Comparison of ENCODE assay signal across 8 mouse cellular contexts in genomic region chr16:94714483-94714882, GRCm38 (mm10).
A peak's percentile ranks its signal among the peaks of the same experiment; 100 is the strongest.
DNase-seq lines count a peak whose midpoint lies in the region; ATAC-seq and TF ChIP-seq lines count a peak whose summit lies in the region.

No protein-coding gene starts in this region.

- peaks cover 5% of the 10 kb centered on the region; the same call in 1 of the 2 replicates for H3K9me3 ChIP-seq in E14TG2a.4 (ENCODE audit: low read length)
- H3K9me3 ChIP-seq in intestine, embryonic 15.5 days, result no peaks in the 10 kb centered on the region
- H3K9me3 ChIP-seq in forebrain, postnatal 0 days (ENCODE audit: low read length), result no peaks in the 10 kb centered on the region

- DNase-seq in cerebellum, postnatal 14 days, result peak; percentile 32 to 46
- no peak for DNase-seq in cerebellum, adult 18-20 months
- DNase-seq in embryo, embryonic 11.5 days (ENCODE audit: low read depth, low spot score), result peak; percentile 30
- peak; percentile 21 to 50 for DNase-seq in kidney, postnatal 25 days
- DNase-seq in spleen, postnatal 36 days (ENCODE audit: low spot score in 2 of 2), result no peak
- no peak for DNase-seq in forebrain, postnatal 0 days

- peaks cover 7% of the 10 kb centered on the region for H3K27me3 ChIP-seq in E14TG2a.4 (ENCODE audit: insufficient read depth, low read length)
- no peaks in the 10 kb centered on the region for H3K27me3 ChIP-seq in intestine, embryonic 15.5 days (replicated peaks)
- H3K27me3 ChIP-seq in forebrain, postnatal 0 days (ENCODE audit: insufficient read depth, low read length), result no peaks in the 10 kb centered on the region

- H3K4me1 ChIP-seq in E14TG2a.4 (replicated peaks; ENCODE audit: low read depth, low read length), result peaks cover 40% of the 10 kb centered on the region
- H3K4me1 ChIP-seq in intestine, embryonic 15.5 days (replicated peaks), result 0 out of 2 replicates have a peak, but pooled peaks cover 3% of the 10 kb centered on the region
- H3K4me1 ChIP-seq in forebrain, postnatal 0 days (ENCODE audit: insufficient read depth), result peaks cover 9% of the 10 kb centered on the region

- peak overlapping the region; percentile 63 for H3K4me3 ChIP-seq in E14TG2a.4 (replicated peaks; ENCODE audit: low read length)
- H3K4me3 ChIP-seq in intestine, embryonic 15.5 days (replicated peaks), result no peak overlapping the region
- H3K4me3 ChIP-seq in forebrain, postnatal 0 days (ENCODE audit: low read depth, low read length), result no peak overlapping the region

- no peak for ATAC-seq in intestine, embryonic 15.5 days
- no peak for ATAC-seq in forebrain, postnatal 0 days

- H3K36me3 ChIP-seq in E14TG2a.4 (ENCODE audit: insufficient read depth, low read length), result no peaks in the 10 kb centered on the region
- no peaks in the 10 kb centered on the region for H3K36me3 ChIP-seq in intestine, embryonic 15.5 days
- no peaks in the 10 kb centered on the region for H3K36me3 ChIP-seq in forebrain, postnatal 0 days (ENCODE audit: insufficient read depth)

- TF ChIP-seq CTCF in E14TG2a.4 (conservative IDR thresholded peaks at IDR 0.05; ENCODE audit: low read length), result no peak
- TF ChIP-seq CTCF in forebrain, postnatal 0 days (IDR thresholded peaks at IDR 0.05; ENCODE audit: low read depth), result no peak

- no peak overlapping the region for H3K4me2 ChIP-seq in intestine, embryonic 15.5 days (replicated peaks)
- H3K4me2 ChIP-seq in forebrain, postnatal 0 days (ENCODE audit: low read depth), result no peak overlapping the region

- no peak overlapping the region for H3K27ac ChIP-seq in intestine, embryonic 15.5 days
- H3K27ac ChIP-seq in forebrain, postnatal 0 days (ENCODE audit: low read depth, low read length), result no peak overlapping the region

- WGBS in intestine, embryonic 15.5 days, result 48% methylated on average over 14 of the region's 14 CpGs
- WGBS in forebrain, postnatal 0 days, result 69% methylated on average over 14 of the region's 14 CpGs

- H3K9ac ChIP-seq in intestine, embryonic 15.5 days, result no peak overlapping the region
- no peak overlapping the region for H3K9ac ChIP-seq in forebrain, postnatal 0 days

Comparison
In these comparisons a context has a peak if more than half of its experiments do, and no peak if none do; other contexts are left out.
1. DNase-seq: peak in cerebellum, postnatal 14 days (2 of 2), embryo, embryonic 11.5 days (single experiment) and kidney, postnatal 25 days (2 of 2); none in cerebellum, adult 18-20 months (0 of 2), spleen, postnatal 36 days (0 of 2) and forebrain, postnatal 0 days (single experiment).